Mouse (Mus musculus): ENCODE results near the gene Unc13a. TPM values are rescaled to one million over a fixed set of nuclear protein-coding genes. Genes with fewer than 3 reads are reported as not detected.

The Unc13a gene
- polyA plus RNA-seq, 1 experiment from 2014 or later = 0.68 TPM

DNA sequence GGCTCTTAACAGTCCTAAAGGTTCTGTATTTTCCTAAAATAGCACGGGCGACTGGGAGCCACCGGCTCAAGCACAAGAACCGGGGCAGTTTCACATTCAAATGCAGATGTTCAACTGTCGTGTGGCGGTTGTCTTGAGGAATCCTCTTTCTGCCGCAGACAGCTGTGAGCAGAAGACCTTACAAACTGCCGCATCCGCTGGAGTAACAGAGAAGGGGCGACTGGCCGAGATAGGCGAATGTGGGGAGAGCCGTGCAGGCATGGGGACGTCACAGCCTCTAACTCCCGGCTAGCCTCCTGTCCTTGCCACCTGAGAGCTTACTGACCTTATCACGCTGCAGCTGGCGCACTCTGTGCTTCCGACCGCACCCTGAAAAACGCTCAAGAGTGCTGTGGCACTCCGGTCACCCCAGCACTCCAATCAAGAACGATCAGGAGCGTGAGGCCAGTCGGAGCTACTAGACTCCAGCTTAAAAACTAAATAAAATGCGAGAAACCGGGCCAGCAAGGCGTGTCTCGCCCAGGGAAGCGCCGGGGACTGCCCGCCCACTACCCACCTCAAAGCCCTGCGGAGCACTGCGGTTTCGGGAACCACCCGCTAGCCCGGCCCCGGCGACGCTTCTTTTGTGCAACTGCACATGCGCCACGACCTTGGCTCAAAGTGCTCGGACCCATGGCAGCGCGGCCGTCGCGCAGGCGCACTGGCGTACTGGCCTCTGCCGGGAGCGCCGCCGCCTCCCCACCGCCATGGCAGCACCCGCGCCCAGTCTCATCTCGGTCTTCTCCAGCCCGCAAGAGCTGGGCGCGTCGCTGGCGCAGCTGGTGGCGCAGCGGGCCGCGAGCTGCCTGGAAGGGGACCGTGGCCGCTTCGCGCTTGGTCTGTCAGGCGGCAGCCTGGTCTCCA, 79.8 kb downstream of the Unc13a start, which contains the start of gene Pgls:
Pgls (plus strand) TSS at position 706 of the 903 bp plus-strand sequence.
- peak within 1 kb of the TSS; percentile 97 for H3K9ac ChIP-seq (ENCODE audit: low read length)
- WGBS = 0% methylated on average over 71 of the region's 71 CpGs
- no peaks in the 10 kb centered on the region for H3K9me3 ChIP-seq (ENCODE audit: control insufficient read depth, low read length)

DNA sequence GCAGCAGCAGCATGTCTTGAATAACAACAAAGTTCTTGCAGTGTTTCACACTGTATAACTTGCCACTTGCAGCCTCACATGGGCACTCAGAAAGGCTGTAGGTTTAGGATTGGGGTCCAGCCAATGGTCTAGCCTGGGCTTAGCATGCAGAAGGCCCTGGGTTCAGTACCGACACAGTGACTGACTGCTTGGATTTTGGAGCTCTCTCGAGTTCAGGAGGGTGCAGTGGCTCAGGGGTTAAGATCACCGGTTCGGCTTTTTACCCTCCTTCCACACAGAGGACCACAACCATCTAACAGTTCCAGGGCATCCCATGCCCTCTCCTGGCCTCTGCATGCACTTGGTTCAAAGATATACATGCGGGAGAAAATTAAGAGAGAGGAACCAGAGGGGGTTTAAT, 80.5 kb downstream of the Unc13a start:
- 24% methylated on average over 5 of the region's 5 CpGs for WGBS
- Histone ChIP-seq H3K27me3 (ENCODE audit: control insufficient read depth, insufficient read depth, low read depth, low read length) (no peaks in the 10 kb centered on the region), H3K4me1 (replicated peaks; ENCODE audit: control insufficient read depth, insufficient read depth, low read length) (peaks cover 19% of the 10 kb centered on the region), H3K9me3 (ENCODE audit: control insufficient read depth, low read length) (no peaks in the 10 kb centered on the region), H3K36me3 (ENCODE audit: control insufficient read depth, insufficient read depth, low read length) (no peaks in the 10 kb centered on the region), H3K4me3 (ENCODE audit: low read length) (peak overlapping the region; percentile 86), H3K9ac (ENCODE audit: low read length) (peak overlapping the region; percentile 97), H3K4me2 (ENCODE audit: low read depth, low read length) (peak overlapping the region; percentile 88), H3K27ac (ENCODE audit: low read length) (peak overlapping the region; percentile 97; the same call in 1 of the 2 replicates)
- ATAC-seq (ENCODE audit: low read depth) = no peak

More for the DNA sequence above, 79.8 kb downstream of the Unc13a start, which contains the start of gene Pgls:
- no peaks in the 10 kb centered on the region for H3K36me3 ChIP-seq (ENCODE audit: control insufficient read depth, insufficient read depth, low read length)
- no peaks in the 10 kb centered on the region for H3K27me3 ChIP-seq (ENCODE audit: control insufficient read depth, insufficient read depth, low read depth, low read length)
- peak within 1 kb of the TSS; percentile 86 for H3K4me3 ChIP-seq (ENCODE audit: low read length)
- ATAC-seq (ENCODE audit: low read depth) = peak; percentile 93
- peak within 1 kb of the TSS; percentile 97 for H3K27ac ChIP-seq (ENCODE audit: low read length)
- peak within 1 kb of the TSS; percentile 88 for H3K4me2 ChIP-seq (ENCODE audit: low read depth, low read length)
- H3K4me1 ChIP-seq (replicated peaks; ENCODE audit: control insufficient read depth, insufficient read depth, low read length) = peaks cover 21% of the 10 kb centered on the region

DNA sequence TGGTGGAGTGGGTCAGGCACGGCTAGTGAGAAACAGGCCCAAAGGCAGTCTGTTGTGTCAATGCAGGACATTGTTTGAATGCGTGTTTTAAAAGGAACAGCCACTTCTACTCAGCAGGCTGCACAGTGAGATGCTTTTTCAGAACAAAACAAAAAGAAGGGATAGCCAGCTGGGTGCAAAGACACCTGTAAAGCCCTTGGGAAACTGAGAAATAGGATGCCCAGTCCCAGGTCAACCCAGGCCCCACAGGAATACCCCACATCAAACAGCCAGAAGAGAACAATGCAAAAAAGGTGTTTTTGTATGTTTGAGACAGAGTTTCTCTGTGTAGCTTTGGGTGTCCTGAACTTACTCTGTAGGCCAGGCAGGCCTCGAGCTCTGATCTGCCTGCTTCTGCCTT, 82.8 kb downstream of the Unc13a start:
- no peaks in the 10 kb centered on the region for H3K9me3 ChIP-seq (ENCODE audit: control insufficient read depth, low read length)
- WGBS = 69% methylated on average over 3 of the region's 3 CpGs
- peaks cover 18% of the 10 kb centered on the region for H3K4me1 ChIP-seq (replicated peaks; ENCODE audit: control insufficient read depth, insufficient read depth, low read length)
- no peak overlapping the region for H3K4me3 ChIP-seq (ENCODE audit: low read length)
- H3K27ac ChIP-seq (ENCODE audit: low read length) = no peak overlapping the region
- no peaks in the 10 kb centered on the region for H3K27me3 ChIP-seq (ENCODE audit: control insufficient read depth, insufficient read depth, low read depth, low read length)
- no peak overlapping the region for H3K4me2 ChIP-seq (ENCODE audit: low read depth, low read length)
- peaks cover 11% of the 10 kb centered on the region; the same call in 1 of the 2 replicates for H3K36me3 ChIP-seq (ENCODE audit: control insufficient read depth, insufficient read depth, low read length)
- no peak for ATAC-seq (ENCODE audit: low read depth)
- no peak overlapping the region for H3K9ac ChIP-seq (ENCODE audit: low read length)

DNA sequence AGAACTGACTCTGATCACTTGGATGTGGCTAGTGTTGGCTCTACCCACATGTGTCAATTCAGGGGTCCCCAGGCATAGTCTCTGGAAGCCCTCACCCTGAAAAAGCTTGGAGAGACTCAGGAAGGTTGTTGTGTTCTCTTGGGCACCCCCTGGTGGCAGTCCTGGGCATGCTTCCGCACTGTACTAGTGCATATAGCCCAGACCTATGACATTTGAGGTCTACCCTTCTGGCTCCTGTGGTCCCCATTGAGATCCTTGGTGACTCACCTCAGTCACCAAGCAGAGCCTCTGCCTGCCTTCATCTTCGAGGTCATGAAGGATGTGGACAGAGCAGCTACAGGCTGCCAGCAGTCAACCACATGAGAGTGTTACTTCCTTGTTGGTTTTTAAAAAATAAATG, 84.7 kb downstream of the Unc13a start:
- Histone ChIP-seq H3K27me3 (ENCODE audit: control insufficient read depth, insufficient read depth, low read depth, low read length) (no peaks in the 10 kb centered on the region), H3K4me3 (ENCODE audit: low read length) (no peak overlapping the region), H3K4me1 (replicated peaks; ENCODE audit: control insufficient read depth, insufficient read depth, low read length) (peaks cover 6% of the 10 kb centered on the region), H3K36me3 (ENCODE audit: control insufficient read depth, insufficient read depth, low read length) (peaks cover 11% of the 10 kb centered on the region; the same call in 1 of the 2 replicates), H3K9me3 (ENCODE audit: control insufficient read depth, low read length) (no peaks in the 10 kb centered on the region), H3K27ac (ENCODE audit: low read length) (no peak overlapping the region), H3K9ac (ENCODE audit: low read length) (no peak overlapping the region), H3K4me2 (ENCODE audit: low read depth, low read length) (no peak overlapping the region)
- WGBS = 57% methylated on average over 2 of the region's 2 CpGs
- ATAC-seq (ENCODE audit: low read depth) = no peak

DNA sequence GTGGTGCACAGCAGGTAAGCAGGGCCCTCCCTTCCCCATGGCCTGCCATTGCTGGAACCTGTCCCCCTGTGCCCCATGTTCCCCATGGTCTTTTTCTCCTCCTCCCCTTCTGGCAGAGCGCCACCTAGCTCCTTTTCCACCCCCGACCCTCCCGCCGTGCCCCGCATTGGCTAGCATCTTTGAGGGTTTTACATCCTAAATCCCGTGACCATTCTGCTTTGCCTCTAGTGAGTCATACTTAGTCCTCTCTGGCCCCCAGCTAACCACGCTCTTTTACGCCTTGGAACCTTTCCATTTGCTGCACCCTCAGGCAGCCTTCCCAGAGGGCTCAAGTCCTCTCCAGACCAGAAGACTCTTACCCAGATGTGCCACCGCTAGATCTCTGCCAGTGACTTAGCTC, 91.4 kb downstream of the Unc13a start:
- Histone ChIP-seq H3K27me3 (ENCODE audit: control insufficient read depth, insufficient read depth, low read depth, low read length) (no peaks in the 10 kb centered on the region), H3K27ac (ENCODE audit: low read length) (no peak overlapping the region), H3K9me3 (ENCODE audit: control insufficient read depth, low read length) (no peaks in the 10 kb centered on the region), H3K36me3 (ENCODE audit: control insufficient read depth, insufficient read depth, low read length) (peaks cover 9% of the 10 kb centered on the region; the same call in 1 of the 2 replicates), H3K4me1 (replicated peaks; ENCODE audit: control insufficient read depth, insufficient read depth, low read length) (no peaks in the 10 kb centered on the region), H3K9ac (ENCODE audit: low read length) (no peak overlapping the region), H3K4me2 (ENCODE audit: low read depth, low read length) (no peak overlapping the region), H3K4me3 (ENCODE audit: low read length) (no peak overlapping the region)
- 40% methylated on average over 9 of the region's 9 CpGs for WGBS
- no peak for ATAC-seq (ENCODE audit: low read depth)

DNA sequence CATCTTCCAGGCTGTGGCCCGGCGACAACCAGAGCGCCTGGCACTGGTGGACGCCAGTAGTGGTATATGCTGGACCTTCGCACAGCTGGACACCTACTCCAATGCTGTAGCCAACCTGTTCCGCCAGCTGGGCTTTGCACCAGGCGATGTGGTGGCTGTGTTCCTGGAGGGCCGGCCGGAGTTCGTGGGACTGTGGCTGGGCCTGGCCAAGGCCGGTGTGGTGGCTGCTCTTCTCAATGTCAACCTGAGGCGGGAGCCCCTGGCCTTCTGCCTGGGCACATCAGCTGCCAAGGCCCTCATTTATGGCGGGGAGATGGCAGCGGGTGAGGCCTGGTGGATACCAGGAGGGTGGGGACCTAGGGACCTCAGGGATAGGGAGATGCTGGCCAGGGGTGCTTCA, 92.1 kb downstream of the Unc13a start:
- ATAC-seq (ENCODE audit: low read depth) = 0 out of 2 replicates have a peak, but pooled peaks have one; percentile 6
- Histone ChIP-seq H3K9ac (ENCODE audit: low read length) (no peak overlapping the region), H3K27ac (ENCODE audit: low read length) (no peak overlapping the region), H3K36me3 (ENCODE audit: control insufficient read depth, insufficient read depth, low read length) (peaks cover 7% of the 10 kb centered on the region; the same call in 1 of the 2 replicates), H3K4me1 (replicated peaks; ENCODE audit: control insufficient read depth, insufficient read depth, low read length) (no peaks in the 10 kb centered on the region), H3K4me2 (ENCODE audit: low read depth, low read length) (no peak overlapping the region), H3K9me3 (ENCODE audit: control insufficient read depth, low read length) (no peaks in the 10 kb centered on the region), H3K4me3 (ENCODE audit: low read length) (no peak overlapping the region), H3K27me3 (ENCODE audit: control insufficient read depth, insufficient read depth, low read depth, low read length) (no peaks in the 10 kb centered on the region)
- WGBS = 82% methylated on average over 14 of the region's 14 CpGs

DNA sequence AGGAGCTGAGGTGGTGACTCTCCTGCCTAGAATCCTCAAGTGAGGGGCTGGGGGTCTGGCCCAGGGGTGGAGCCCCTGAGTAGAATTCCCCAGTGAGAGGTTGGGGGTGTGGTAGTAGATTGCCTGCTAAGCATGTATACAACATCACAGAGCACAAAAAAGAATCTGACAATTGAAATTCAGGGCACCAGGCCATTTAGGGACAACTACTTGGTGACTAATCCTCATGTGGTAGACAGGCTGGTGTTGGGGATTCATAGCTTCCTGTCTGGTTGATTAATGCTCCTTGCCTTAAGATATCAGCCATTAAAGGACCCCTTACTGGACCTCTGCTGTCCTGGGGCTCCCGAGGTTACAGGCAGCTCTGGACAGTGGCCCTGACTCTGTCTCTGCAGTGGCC, 92.5 kb downstream of the Unc13a start:
- no peak overlapping the region for H3K4me2 ChIP-seq (ENCODE audit: low read depth, low read length)
- 61% methylated on average over 1 of the region's 1 CpGs for WGBS
- H3K9ac ChIP-seq (ENCODE audit: low read length) = no peak overlapping the region
- no peak overlapping the region for H3K4me3 ChIP-seq (ENCODE audit: low read length)
- H3K27me3 ChIP-seq (ENCODE audit: control insufficient read depth, insufficient read depth, low read depth, low read length) = no peaks in the 10 kb centered on the region
- H3K9me3 ChIP-seq (ENCODE audit: control insufficient read depth, low read length) = no peaks in the 10 kb centered on the region
- no peaks in the 10 kb centered on the region for H3K4me1 ChIP-seq (replicated peaks; ENCODE audit: control insufficient read depth, insufficient read depth, low read length)
- no peak overlapping the region for H3K27ac ChIP-seq (ENCODE audit: low read length)
- no peak for ATAC-seq (ENCODE audit: low read depth)
- peaks cover 2% of the 10 kb centered on the region; the same call in 1 of the 2 replicates for H3K36me3 ChIP-seq (ENCODE audit: control insufficient read depth, insufficient read depth, low read length)

DNA sequence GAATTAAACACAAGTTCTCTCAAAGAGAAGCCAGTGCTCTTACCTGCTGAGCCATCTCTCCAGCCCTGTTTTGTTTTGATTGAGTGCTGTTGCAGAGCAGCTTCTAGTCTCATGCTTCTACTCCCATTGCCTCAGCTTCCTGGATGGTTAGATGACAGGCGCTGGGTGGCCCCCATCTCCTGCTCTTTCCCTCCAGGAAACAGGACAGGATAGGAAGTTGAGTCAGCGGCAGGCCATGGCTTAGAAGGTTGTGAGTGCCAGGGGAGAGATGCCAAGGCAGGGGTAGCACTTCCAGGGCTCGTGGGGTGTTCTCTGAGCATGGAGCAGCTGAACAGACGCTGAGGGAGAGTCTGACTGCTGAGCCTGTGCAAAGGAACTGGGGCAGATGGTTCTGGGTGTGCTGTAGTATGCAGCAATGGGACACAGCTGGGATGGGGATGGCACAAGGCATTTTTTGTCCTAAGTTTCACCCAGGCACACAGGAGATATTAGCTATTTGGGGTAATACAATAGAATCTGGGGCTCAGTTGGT, 93.6 kb downstream of the Unc13a start:
- no peak overlapping the region for H3K9ac ChIP-seq (ENCODE audit: low read length)
- 0 out of 2 replicates have a peak, but pooled peaks cover 2% of the 10 kb centered on the region for H3K36me3 ChIP-seq (ENCODE audit: control insufficient read depth, insufficient read depth, low read length)
- no peaks in the 10 kb centered on the region for H3K27me3 ChIP-seq (ENCODE audit: control insufficient read depth, insufficient read depth, low read depth, low read length)
- H3K4me2 ChIP-seq (ENCODE audit: low read depth, low read length) = no peak overlapping the region
- WGBS = 53% methylated on average over 4 of the region's 4 CpGs
- ATAC-seq (ENCODE audit: low read depth) = no peak
- no peak overlapping the region for H3K27ac ChIP-seq (ENCODE audit: low read length)
- H3K4me3 ChIP-seq (ENCODE audit: low read length) = no peak overlapping the region
- H3K4me1 ChIP-seq (replicated peaks; ENCODE audit: control insufficient read depth, insufficient read depth, low read length) = no peaks in the 10 kb centered on the region
- no peaks in the 10 kb centered on the region for H3K9me3 ChIP-seq (ENCODE audit: control insufficient read depth, low read length)

DNA sequence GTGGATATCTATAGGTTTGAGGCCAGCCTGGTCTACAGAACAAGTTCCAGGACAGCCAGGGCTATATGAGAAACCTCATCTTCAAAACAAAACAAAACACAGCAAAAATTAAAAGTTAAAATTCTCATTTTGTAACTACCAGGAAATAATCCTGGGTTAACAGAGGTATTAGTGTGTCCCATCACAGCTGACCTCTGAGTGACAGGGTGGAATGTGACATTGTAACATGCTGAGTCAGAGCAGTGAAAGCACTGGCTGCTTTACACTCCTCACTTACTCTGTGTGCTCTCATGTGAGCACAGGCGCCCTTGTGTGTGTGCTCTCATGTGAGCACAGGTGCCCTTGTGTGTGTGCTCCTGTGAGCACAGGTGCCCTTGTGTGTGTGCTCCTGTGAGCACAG, 96.5 kb downstream of the Unc13a start:
- no peaks in the 10 kb centered on the region for H3K27me3 ChIP-seq (ENCODE audit: control insufficient read depth, insufficient read depth, low read depth, low read length)
- H3K4me3 ChIP-seq (ENCODE audit: low read length) = no peak overlapping the region
- no peak for ATAC-seq (ENCODE audit: low read depth)
- no peaks in the 10 kb centered on the region for H3K36me3 ChIP-seq (ENCODE audit: control insufficient read depth, insufficient read depth, low read length)
- H3K9ac ChIP-seq (ENCODE audit: low read length) = no peak overlapping the region
- no peak overlapping the region for H3K27ac ChIP-seq (ENCODE audit: low read length)
- no peak overlapping the region for H3K4me2 ChIP-seq (ENCODE audit: low read depth, low read length)
- no peaks in the 10 kb centered on the region for H3K9me3 ChIP-seq (ENCODE audit: control insufficient read depth, low read length)
- 50% methylated on average over 1 of the region's 1 CpGs for WGBS
- H3K4me1 ChIP-seq (replicated peaks; ENCODE audit: control insufficient read depth, insufficient read depth, low read length) = no peaks in the 10 kb centered on the region
